Mouse (Mus musculus) brain, embryonic 14.5 days (tissue): ENCODE measurements at regions not wholly inside any gene's neighbourhood (a gene's known extent, or its start where the extent isn't known, plus 50 kb on each side); places are given as distances from the start of the nearest gene placed in this dataset.

ENCODE experiments used
- DNase-seq: peaks from one replicate; pipeline ENCODE4 v3.0.0-alpha.2; 2011; ENCODE audit warnings: low read depth
- CTCF ChIP-seq: fragments of 200-500 bp; IDR thresholded peaks from 2 replicates; pipeline ENCODE4 v1.5.1; 2012; ENCODE audit warnings: inconsistent platforms, mild to moderate bottlenecking, moderate library complexity, borderline replicate concordance; ENCODE audit not compliant: insufficient read depth, insufficient read length; ENCODE audit errors: extremely low read depth
- POLR2A ChIP-seq: fragments of 200-500 bp; IDR thresholded peaks from 2 replicates; pipeline ENCODE4 v1.6.1; 2012; ENCODE audit warnings: mild to moderate bottlenecking, inconsistent platforms, borderline replicate concordance; ENCODE audit not compliant: poor library complexity, insufficient read depth, insufficient read length, severe bottlenecking; ENCODE audit errors: extremely low read depth

DNA sequence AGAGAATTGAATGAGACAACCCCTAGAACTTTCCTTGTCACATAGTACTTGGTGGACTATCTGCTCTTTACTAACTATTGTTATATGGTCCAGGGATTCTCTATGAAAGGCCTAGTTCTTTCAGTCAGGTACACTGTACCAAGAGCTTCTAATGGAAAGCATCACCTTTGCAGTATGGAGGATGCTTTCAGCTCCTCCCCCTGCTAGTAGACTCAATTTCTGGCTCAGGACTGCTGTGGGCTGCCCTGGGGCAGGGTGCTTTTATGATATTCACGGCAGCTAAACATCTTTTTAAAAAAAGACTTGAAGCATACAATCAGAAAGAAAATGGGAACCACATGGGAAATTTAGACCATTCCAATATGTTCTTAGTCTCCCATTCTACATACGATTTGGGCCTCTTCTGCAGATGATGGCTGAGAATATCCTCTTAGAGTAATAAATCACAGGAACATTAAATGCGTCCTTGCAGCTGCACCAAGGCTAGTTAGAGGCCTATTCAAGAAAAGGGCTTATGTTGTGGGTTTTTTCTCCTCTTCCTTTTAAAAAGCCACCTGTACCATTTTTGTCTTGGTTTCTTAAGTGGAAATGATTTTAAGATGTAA is 61.7 kb upstream of the 6030498E09Rik start:
- DNase-seq, result peak; percentile 33
- TF ChIP-seq CTCF, result no peak
- TF ChIP-seq POLR2A, result no peak

DNA sequence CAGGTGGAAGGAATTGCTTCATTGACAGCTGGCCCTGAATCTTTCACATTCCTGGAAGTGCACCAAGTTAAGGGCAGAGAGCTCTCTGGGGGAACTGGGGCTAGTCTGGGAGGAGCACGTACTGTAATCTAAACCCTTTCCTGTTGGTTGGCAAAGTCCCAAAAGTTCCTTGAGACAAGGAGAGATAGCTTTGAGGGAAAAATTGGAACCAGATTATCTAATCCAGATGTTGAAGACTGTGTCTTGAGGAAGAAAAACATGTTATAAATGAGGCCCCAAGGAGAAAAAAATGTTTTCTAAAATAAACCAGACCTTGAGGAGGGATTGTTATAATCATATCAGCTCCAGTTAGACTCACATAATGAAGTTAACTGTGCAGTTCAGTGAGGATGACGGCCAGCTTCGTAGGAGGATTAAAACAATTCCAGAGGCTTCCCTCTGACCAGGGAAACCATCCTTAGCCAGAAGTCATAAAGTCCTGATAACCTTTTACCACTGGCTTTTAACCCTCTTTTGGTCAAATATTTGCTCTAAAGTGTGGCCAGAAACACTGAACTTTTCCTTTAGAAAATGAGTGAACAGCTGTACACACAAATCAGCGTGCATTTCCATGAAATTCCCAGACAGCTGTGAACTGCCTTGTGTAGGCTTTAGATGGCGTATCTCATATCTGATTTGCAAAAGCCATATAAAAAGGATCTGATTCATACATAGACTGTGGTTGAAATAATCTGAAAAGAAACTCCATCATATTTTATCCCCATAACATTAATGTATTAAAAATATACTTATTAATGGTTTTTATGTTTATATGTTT is 60.8 kb upstream of the 6030498E09Rik start:
- TF ChIP-seq CTCF, result no peak
- no peak for TF ChIP-seq POLR2A
- DNase-seq, result peak; percentile 44
